Mouse (Mus musculus): ENCODE results near the gene Nectin4. TPM values are rescaled to one million over a fixed set of nuclear protein-coding genes. Genes with fewer than 3 reads are reported as not detected.
A peak's percentile ranks its signal among the peaks of the same experiment; 100 is the strongest.

Gene Nectin4
- total RNA-seq, 1 experiment from 2014 or later = 0.11 TPM

- DNase-seq = peak; percentile 46
Observed at GRCm38 (mm10) chr1:171412001-171412441, 42.1 kb downstream of the Nectin4 start.

- peak; percentile 35 for DNase-seq
Observed at GRCm38 (mm10) chr1:171412446-171412845, 42.5 kb downstream of the Nectin4 start.

- no peak for DNase-seq
Observed at GRCm38 (mm10) chr1:171413608-171414007, 43.7 kb downstream of the Nectin4 start.

GRCm38 (mm10) chr1:171418660-171419059, 48.8 kb downstream of the Nectin4 start, which contains the start of gene Tstd1:
TSS of gene Tstd1 (plus strand) at chr1:171418872.
- DNase-seq = no peak

GRCm38 (mm10) chr1:171419291-171419882, 49.5 kb downstream of the Nectin4 start:
- DNase-seq = no peak

- no peak for DNase-seq
Observed at GRCm38 (mm10) chr1:171419905-171420304, 50.0 kb downstream of the Nectin4 start.

GRCm38 (mm10) chr1:171422504-171423095, 52.7 kb downstream of the Nectin4 start:
- no peak for DNase-seq

GRCm38 (mm10) chr1:171424638-171425037, 54.7 kb downstream of the Nectin4 start:
- DNase-seq = no peak

GRCm38 (mm10) chr1:171425126-171425525, 55.2 kb downstream of the Nectin4 start:
- peak; percentile 90 for DNase-seq

GRCm38 (mm10) chr1:171432158-171432557, 62.3 kb downstream of the Nectin4 start:
- no peak for DNase-seq

GRCm38 (mm10) chr1:171435288-171435814, 65.5 kb downstream of the Nectin4 start:
- no peak for DNase-seq

GRCm38 (mm10) chr1:171435974-171436373, 66.1 kb downstream of the Nectin4 start:
- DNase-seq = no peak

- DNase-seq = peak; percentile 95
Observed at GRCm38 (mm10) chr1:171437264-171438013, 67.5 kb downstream of the Nectin4 start, which contains the start of gene F11r. TSS of gene F11r (plus strand) at chr1:171437535.

Other genes with a start within 250 kb of the Nectin4 start
- 733 and 773 TPM in 2 replicates for gene Sdhc, start 219.5 kb upstream of the Nectin4 start, total RNA-seq (2021)
- 1.5 and 3.2 TPM in 2 replicates for gene Mpz, start 219.4 kb upstream of the Nectin4 start, total RNA-seq (2021)
- gene Pcp4l1, start 173.8 kb upstream of the Nectin4 start, total RNA-seq (2021) = 37.7 and 40.5 TPM in 2 replicates
- gene Nr1i3, start 156.1 kb upstream of the Nectin4 start, total RNA-seq (2021) = 0.83 and 12.4 TPM in 2 replicates
- gene Tomm40l, start 147.6 kb upstream of the Nectin4 start, total RNA-seq (2021) = 52.7 and 58.6 TPM in 2 replicates
- gene Apoa2, start 145.0 kb upstream of the Nectin4 start, total RNA-seq (2021) = 80.2 and 1,683 TPM in 2 replicates
- gene Fcer1g, start 135.7 kb upstream of the Nectin4 start, total RNA-seq (2021) = 13.4 and 18.8 TPM in 2 replicates
- 3.1 and 3.4 TPM in 2 replicates for gene Adamts4, start 119.7 kb upstream of the Nectin4 start, total RNA-seq (2021)
- 875 and 896 TPM in 2 replicates for gene Ndufs2, start 118.7 kb upstream of the Nectin4 start, total RNA-seq (2021)
- gene B4galt3, start 99.8 kb upstream of the Nectin4 start, total RNA-seq (2021) = 31.1 and 34.1 TPM in 2 replicates
- 34.8 and 38.1 TPM in 2 replicates for gene Ppox, start 88.9 kb upstream of the Nectin4 start, total RNA-seq (2021)
- gene Usp21, start 82.1 kb upstream of the Nectin4 start, total RNA-seq (2021) = 36.5 and 37.2 TPM in 2 replicates
- 128 and 133 TPM in 2 replicates for gene Ufc1, start 75.1 kb upstream of the Nectin4 start, total RNA-seq (2021)
- gene Dedd, start 41.0 kb upstream of the Nectin4 start, total RNA-seq (2021) = 33.7 and 36.1 TPM in 2 replicates
- 62.1 and 62.8 TPM in 2 replicates for gene Nit1, start 24.5 kb upstream of the Nectin4 start, total RNA-seq (2021)
- 140 and 148 TPM in 2 replicates for gene Pfdn2, start 24.4 kb upstream of the Nectin4 start, total RNA-seq (2021)
- 3.1 and 5.1 TPM in 2 replicates for gene Klhdc9, start 9.3 kb upstream of the Nectin4 start, total RNA-seq (2021)
- gene Arhgap30, start 18.9 kb downstream of the Nectin4 start, total RNA-seq (2021) = 3.4 and 13.3 TPM in 2 replicates
- gene Usf1, start 41.2 kb downstream of the Nectin4 start, total RNA-seq (2021) = 49.6 and 69.1 TPM in 2 replicates
- 2.6 and 11.3 TPM in 2 replicates for gene Tstd1, start 48.8 kb downstream of the Nectin4 start, total RNA-seq (2021)
- 59.6 and 66.3 TPM in 2 replicates for gene F11r, start 67.4 kb downstream of the Nectin4 start, total RNA-seq (2021)
- gene Alyref2, start 133.4 kb downstream of the Nectin4 start, total RNA-seq (2021) = 7.3 and 9.7 TPM in 2 replicates
- not detected in 2 replicates for gene Itln1, start 165.2 kb downstream of the Nectin4 start, total RNA-seq (2021)
- 0.48 and 1.3 TPM in 2 replicates for gene Cd244a, start 189.1 kb downstream of the Nectin4 start, total RNA-seq (2021)
- 0.85 and 6.1 TPM in 2 replicates for gene Ly9, start 237.3 kb downstream of the Nectin4 start, total RNA-seq (2021)

Data from adrenal gland, postnatal 14 days (tissue).